ENCODE assay signal across 17 mouse cellular contexts in genomic region chr2:44920471-44920870, GRCm38 (mm10). TPM values are rescaled to one million over a fixed set of nuclear protein-coding genes. Genes with fewer than 3 reads are reported as not detected.
DNase-seq lines count a peak whose midpoint lies in the region; ATAC-seq and TF ChIP-seq lines count a peak whose summit lies in the region.
"Had no signal": no experiment of that assay in that cellular context is flagged by ENCODE, and none has a peak within 500 bp of the region (broad histone marks: within the 10 kb centered on the region; RNA-seq: fewer than 3 reads in every experiment).

No protein-coding gene starts in this region.

- peak in 1 of 2 experiments; percentile 60; a peak in 2 of 4 replicates for TF ChIP-seq EP300 in MEL (IDR thresholded peaks at IDR 0.05; ENCODE audit: low read depth in 1 of 2, low read length in 2 of 2)
- no peak for TF ChIP-seq EP300 in stomach, postnatal 0 days (optimal IDR thresholded peaks at IDR 0.05)

- no peaks in the 10 kb centered on the region; the same call in 1 of the 2 replicates for H3K79me2 ChIP-seq in MEL (ENCODE audit: control insufficient read depth, insufficient read depth, low read length, poor library complexity)

- H3K27me3 ChIP-seq in liver, embryonic 16.5 days (ENCODE audit: control insufficient read depth, insufficient read depth, low read depth, low read length): no peaks in the 10 kb centered on the region
- H3K27me3 ChIP-seq in liver, embryonic 12.5 days (replicated peaks): no peaks in the 10 kb centered on the region
- H3K27me3 ChIP-seq in MEL (ENCODE audit: control insufficient read depth in 1 of 2, insufficient read depth in 2 of 2, low read length in 2 of 2): no peaks in the 10 kb centered on the region
- H3K27me3 ChIP-seq in intestine, postnatal 0 days (replicated peaks; ENCODE audit: control insufficient read depth, insufficient read depth, low read length): no peaks in the 10 kb centered on the region
- no peaks in the 10 kb centered on the region for H3K27me3 ChIP-seq in stomach, postnatal 0 days (ENCODE audit: control insufficient read depth, insufficient read depth, low read length)
- H3K27me3 ChIP-seq in thymus, adult 2 months (ENCODE audit: control insufficient read depth, insufficient read depth, low read length): no peaks in the 10 kb centered on the region
- H3K27me3 ChIP-seq: neural tube, embryonic 15.5 days; Patski had no signal

- no peak overlapping the region for H3K9ac ChIP-seq in liver, embryonic 16.5 days (ENCODE audit: low read depth, low read length)
- H3K9ac ChIP-seq in liver, embryonic 12.5 days: no peak overlapping the region
- no peak overlapping the region for H3K9ac ChIP-seq in MEL (ENCODE audit: control insufficient read depth, low read depth, low read length, poor library complexity, severe bottlenecking)
- H3K9ac ChIP-seq in intestine, postnatal 0 days (ENCODE audit: low read depth, low read length): no peak overlapping the region
- no peak overlapping the region for H3K9ac ChIP-seq in stomach, postnatal 0 days (ENCODE audit: low read length)
- H3K9ac ChIP-seq: neural tube, embryonic 15.5 days had no signal

- H3K4me3 ChIP-seq in liver, embryonic 16.5 days (ENCODE audit: low read depth, low read length): no peak overlapping the region
- H3K4me3 ChIP-seq in liver, embryonic 12.5 days: no peak overlapping the region
- H3K4me3 ChIP-seq in MEL (ENCODE audit: control insufficient read depth in 1 of 2, insufficient read depth in 1 of 2, low read depth in 2 of 2, low read length in 2 of 2): no peak overlapping the region
- H3K4me3 ChIP-seq in intestine, postnatal 0 days (ENCODE audit: low read depth, low read length): no peak overlapping the region
- no peak overlapping the region for H3K4me3 ChIP-seq in stomach, postnatal 0 days (ENCODE audit: low read depth, low read length)
- no peak overlapping the region for H3K4me3 ChIP-seq in thymus, adult 2 months (ENCODE audit: control insufficient read depth, insufficient read depth, low read length)
- H3K4me3 ChIP-seq: gastrocnemius, adult 2 months; neural tube, embryonic 15.5 days had no signal

- no peak overlapping the region for H3K4me2 ChIP-seq in liver, embryonic 16.5 days (ENCODE audit: low read depth, low read length)
- H3K4me2 ChIP-seq in liver, embryonic 12.5 days: no peak overlapping the region
- H3K4me2 ChIP-seq in intestine, postnatal 0 days (replicated peaks; ENCODE audit: low read depth): no peak overlapping the region
- H3K4me2 ChIP-seq in stomach, postnatal 0 days (replicated peaks; ENCODE audit: low read depth): no peak overlapping the region
- H3K4me2 ChIP-seq: neural tube, embryonic 15.5 days had no signal

- H3K36me3 ChIP-seq in liver, embryonic 16.5 days (ENCODE audit: control insufficient read depth, insufficient read depth): no peaks in the 10 kb centered on the region
- H3K36me3 ChIP-seq in liver, embryonic 12.5 days: no peaks in the 10 kb centered on the region
- peaks cover 0 to 54% of the 10 kb centered on the region in 2 experiments; a peak in 2 of 4 replicates for H3K36me3 ChIP-seq in MEL (ENCODE audit: control insufficient read depth in 1 of 2, insufficient read depth in 2 of 2, low read length in 2 of 2)
- H3K36me3 ChIP-seq in intestine, postnatal 0 days (ENCODE audit: control insufficient read depth, insufficient read depth): no peaks in the 10 kb centered on the region
- no peaks in the 10 kb centered on the region for H3K36me3 ChIP-seq in stomach, postnatal 0 days (ENCODE audit: control insufficient read depth, insufficient read depth, low read length)
- no peaks in the 10 kb centered on the region for H3K36me3 ChIP-seq in thymus, adult 2 months (ENCODE audit: control insufficient read depth, insufficient read depth, low read length)
- H3K36me3 ChIP-seq: neural tube, embryonic 15.5 days had no signal

- TF ChIP-seq CTCF in MEL (IDR thresholded peaks at IDR 0.05 in 2 of 3, conservative IDR thresholded peaks at IDR 0.05 in 1 of 3; ENCODE audit: control insufficient read depth in 1 of 3, insufficient read depth in 1 of 3, low read depth in 2 of 3, low read length in 3 of 3, poor library complexity in 1 of 3, severe bottlenecking in 1 of 3): no peak
- no peak for TF ChIP-seq CTCF in intestine, postnatal 0 days (IDR thresholded peaks at IDR 0.05; ENCODE audit: low read depth)
- no peak for TF ChIP-seq CTCF in stomach, postnatal 0 days (IDR thresholded peaks at IDR 0.05; ENCODE audit: low read depth)
- no peak for TF ChIP-seq CTCF in thymus, adult 2 months (IDR thresholded peaks at IDR 0.05; ENCODE audit: borderline replicate concordance, control insufficient read depth, extremely low read depth, insufficient read depth, low read length, poor library complexity)

- peak; percentile 70 for ATAC-seq in liver, embryonic 16.5 days (ENCODE audit: low read depth)
- no peak for ATAC-seq in liver, embryonic 12.5 days
- ATAC-seq in intestine, postnatal 0 days: peak; percentile 95
- ATAC-seq in stomach, postnatal 0 days (ENCODE audit: low FRiP score, low TSS enrichment): 0 out of 2 replicates have a peak, but pooled peaks have one; percentile 47
- ATAC-seq: forebrain, embryonic 14.5 days; Patski had no signal

- peak; percentile 29 for DNase-seq in MEL (ENCODE audit: low read depth, low spot score)
- DNase-seq in stomach, postnatal 0 days (ENCODE audit: low spot score): no peak
- DNase-seq in frontal cortex, postnatal 25 days (ENCODE audit: low spot score in 2 of 2): no peak
- no peak for DNase-seq in thymus, adult 18-20 months
- no peak for DNase-seq in thymus, adult 2 months
- DNase-seq: cerebellum, adult 8-10 months; embryo, embryonic 11 days; gastrocnemius, adult 2 months; heart, postnatal 36 days; kidney, adult 11 months; kidney, postnatal 14 days had no signal

- no peak for TF ChIP-seq RAD21 in MEL (IDR thresholded peaks at IDR 0.05; ENCODE audit: low read depth, low read length)

- peaks cover 2% of the 10 kb centered on the region for H3K4me1 ChIP-seq in liver, embryonic 16.5 days (ENCODE audit: control insufficient read depth, low read depth, low read length)
- peaks cover 18% of the 10 kb centered on the region for H3K4me1 ChIP-seq in liver, embryonic 12.5 days
- peaks cover 22 to 45% of the 10 kb centered on the region in 2 experiments for H3K4me1 ChIP-seq in MEL (ENCODE audit: control insufficient read depth in 1 of 2, insufficient read depth in 2 of 2, low read length in 2 of 2)
- no peaks in the 10 kb centered on the region for H3K4me1 ChIP-seq in intestine, postnatal 0 days (replicated peaks; ENCODE audit: control insufficient read depth, insufficient read depth, low read length)
- no peaks in the 10 kb centered on the region for H3K4me1 ChIP-seq in stomach, postnatal 0 days (replicated peaks; ENCODE audit: control insufficient read depth, insufficient read depth)
- H3K4me1 ChIP-seq in thymus, adult 2 months (replicated peaks; ENCODE audit: control insufficient read depth, insufficient read depth, low read length): 0 out of 2 replicates have a peak, but pooled peaks cover 2% of the 10 kb centered on the region

- no peaks in the 10 kb centered on the region for H3K9me3 ChIP-seq in liver, embryonic 16.5 days (replicated peaks; ENCODE audit: control insufficient read depth, low read length)
- no peaks in the 10 kb centered on the region for H3K9me3 ChIP-seq in liver, embryonic 12.5 days (replicated peaks)
- H3K9me3 ChIP-seq in MEL (replicated peaks; ENCODE audit: insufficient read depth, low read length): no peaks in the 10 kb centered on the region
- no peaks in the 10 kb centered on the region for H3K9me3 ChIP-seq in intestine, postnatal 0 days (ENCODE audit: control insufficient read depth)
- H3K9me3 ChIP-seq in stomach, postnatal 0 days (ENCODE audit: control insufficient read depth, low read length): no peaks in the 10 kb centered on the region
- H3K9me3 ChIP-seq: neural tube, embryonic 15.5 days had no signal

- H3K27ac ChIP-seq in liver, embryonic 16.5 days (ENCODE audit: low read length): no peak overlapping the region
- no peak overlapping the region for H3K27ac ChIP-seq in liver, embryonic 12.5 days
- H3K27ac ChIP-seq in MEL (ENCODE audit: control insufficient read depth, low read depth, low read length): no peak overlapping the region
- no peak overlapping the region for H3K27ac ChIP-seq in intestine, postnatal 0 days (ENCODE audit: low read depth, low read length)
- H3K27ac ChIP-seq in stomach, postnatal 0 days (replicated peaks): no peak overlapping the region
- H3K27ac ChIP-seq in thymus, adult 2 months (ENCODE audit: control insufficient read depth, insufficient read depth, low read length): no peak overlapping the region
- H3K27ac ChIP-seq: gastrocnemius, adult 2 months; neural tube, embryonic 15.5 days had no signal

- TF ChIP-seq POLR2A in MEL (IDR thresholded peaks at IDR 0.05; ENCODE audit: control insufficient read depth in 1 of 2, insufficient read depth in 1 of 2, low read depth in 1 of 2, low read length in 2 of 2, poor library complexity in 1 of 2): no peak
- no peak for TF ChIP-seq POLR2A in thymus, adult 2 months (IDR thresholded peaks at IDR 0.05; ENCODE audit: control insufficient read depth, extremely low read depth, insufficient read depth, low read length, poor library complexity)

- WGBS in liver, embryonic 16.5 days (ENCODE audit: insufficient replicate concordance): 59% methylated on average over 3 of the region's 3 CpGs
- 69% methylated on average over 3 of the region's 3 CpGs for WGBS in liver, embryonic 12.5 days (ENCODE audit: insufficient replicate concordance)
- WGBS in intestine, postnatal 0 days: 47% methylated on average over 3 of the region's 3 CpGs
- 61% methylated on average over 3 of the region's 3 CpGs for WGBS in stomach, postnatal 0 days
- WGBS in thymus, adult 2 months: 92% methylated on average over 3 of the region's 3 CpGs

TF ChIP-seq in MEL, 35 proteins besides CTCF, POLR2A, EP300 and RAD21 (continues in another document):
- TF ChIP-seq GATA1 (IDR thresholded peaks at IDR 0.05; ENCODE audit: low read depth, low read length) (peak; percentile 65), ZMIZ1 (IDR thresholded peaks at IDR 0.05; ENCODE audit: low read depth, low read length) (no peak), KAT2A (conservative IDR thresholded peaks at IDR 0.05; ENCODE audit: low read depth, low read length) (no peak), MEF2A (IDR thresholded peaks at IDR 0.05; ENCODE audit: extremely low read depth, insufficient replicate concordance, low read depth, low read length, poor library complexity, severe bottlenecking) (no peak), ETS1 (IDR thresholded peaks at IDR 0.05; ENCODE audit: low read depth, low read length) (peak; percentile 39; the same call in 1 of the 2 replicates)

RNA-seq across cellular contexts. Expression of gene Gtdc1, which starts 7.0 kb away (rescaled TPM):
- polyA plus RNA-seq in liver, embryonic 16.5 days (2015; fragmentation: Nextera tagmentation; extraction: Ambion mirVana): 2.9 and 4.1 TPM in 2 replicates
- polyA plus RNA-seq in liver, embryonic 12.5 days (2016; fragmentation: Nextera tagmentation; extraction: Ambion mirVana): 5.6 and 6.3 TPM in 2 replicates
- 7.2 and 8.2 TPM in 2 replicates for total RNA-seq in MEL (2012; rRNA removed)
- polyA plus RNA-seq in MEL (2012; ENCODE audit: insufficient read depth in 1 of 2, insufficient read length in 2 of 2, low read depth in 1 of 2, low replicate concordance in 2 of 2, missing spikeins in 1 of 2): 10 to 100 TPM in 1 of 2 experiments, not detected in 1; 14.3 TPM
- 5.7 and 6.4 TPM in 2 replicates for polyA plus RNA-seq in intestine, postnatal 0 days (2015; fragmentation: Nextera tagmentation; extraction: Ambion mirVana)
- 6.3 and 7.1 TPM in 2 replicates for polyA plus RNA-seq in stomach, postnatal 0 days (2015; fragmentation: Nextera tagmentation; extraction: Ambion mirVana)
- 11.1 and 13.9 TPM in 2 replicates for polyA plus RNA-seq in thymus, adult 2 months (2012; rRNA removed)
